Comparison of ENCODE assay signal across 22 mouse cellular contexts in genomic region chr12:72129203-72129602, GRCm38 (mm10). TPM values are rescaled to one million over a fixed set of nuclear protein-coding genes. Genes with fewer than 3 reads are reported as not detected.
"Had no signal": no experiment of that assay in that cellular context is flagged by ENCODE, and none has a peak within 500 bp of the region (broad histone marks: within the 10 kb centered on the region; RNA-seq: fewer than 3 reads in every experiment).

No protein-coding gene starts in this region.

- H3K4me3 ChIP-seq: midbrain, embryonic 10.5 days; midbrain, embryonic 12.5 days; myocyte; neural tube, embryonic 13.5 days; neural tube, embryonic 15.5 days had no signal

- H3K4me2 ChIP-seq: lung, embryonic 14.5 days; midbrain, embryonic 12.5 days; neural tube, embryonic 13.5 days; neural tube, embryonic 15.5 days had no signal

- H3K9me3 ChIP-seq: midbrain, embryonic 12.5 days; neural tube, embryonic 13.5 days; neural tube, embryonic 15.5 days had no signal

- ATAC-seq: midbrain, embryonic 16.5 days had no signal

- H3K9ac ChIP-seq: lung, embryonic 14.5 days; midbrain, embryonic 12.5 days; neural tube, embryonic 13.5 days; neural tube, embryonic 15.5 days had no signal

- H3K27me3 ChIP-seq: midbrain, embryonic 12.5 days; neural tube, embryonic 13.5 days; neural tube, embryonic 15.5 days had no signal

- H3K4me1 ChIP-seq: midbrain, embryonic 10.5 days; midbrain, embryonic 12.5 days; neural tube, embryonic 13.5 days; neural tube, embryonic 15.5 days had no signal

- H3K36me3 ChIP-seq: midbrain, embryonic 10.5 days; midbrain, embryonic 12.5 days; neural tube, embryonic 13.5 days; neural tube, embryonic 15.5 days had no signal

- DNase-seq: lung, adult 18-20 months; lung, embryonic 14.5 days; lung, postnatal 10 days; lung, postnatal 4 days; midbrain, embryonic 14.5 days; retina, postnatal 1 day; right cerebral cortex, postnatal 14 days; spleen, adult 18-20 months; thymus, adult 2 months; thymus, postnatal 25 days; thymus, postnatal 4 days had no signal

- H3K27ac ChIP-seq: midbrain, embryonic 10.5 days; midbrain, embryonic 12.5 days; neural tube, embryonic 13.5 days; neural tube, embryonic 15.5 days had no signal

RNA-seq across cellular contexts. Expression of gene Ccdc175, which starts 55.6 kb away (rescaled TPM):
- polyA plus RNA-seq: liver, embryonic 16.5 days; lung, embryonic 14.5 days; lung, embryonic 16.5 days; midbrain, embryonic 10.5 days; midbrain, embryonic 12.5 days; midbrain, embryonic 16.5 days; myocyte; neural tube, embryonic 13.5 days; neural tube, embryonic 15.5 days; small intestine, adult 2 months; stomach, embryonic 14.5 days; stomach, embryonic 16.5 days; thymus, adult 2 months had no signal
